Mouse (Mus musculus) neutrophil, adult 65 days (primary cell): ENCODE results near the gene Angptl8. TPM values are rescaled to one million over a fixed set of nuclear protein-coding genes. Genes with fewer than 3 reads are reported as not detected.

ENCODE experiments used
- total RNA-seq: library from RNA; stranded (reverse); gene quantifications from 2 replicates; pipeline ENCODE4 v1.2.4, GENCODE M21; 2023

Angptl8 gene
- not detected in 2 replicates for total RNA-seq

GRCm38 (mm10) chr9:21835258-21835912, at the start of gene Angptl8:
TSS of gene Angptl8 (plus strand) at chr9:21835510.

DNA sequence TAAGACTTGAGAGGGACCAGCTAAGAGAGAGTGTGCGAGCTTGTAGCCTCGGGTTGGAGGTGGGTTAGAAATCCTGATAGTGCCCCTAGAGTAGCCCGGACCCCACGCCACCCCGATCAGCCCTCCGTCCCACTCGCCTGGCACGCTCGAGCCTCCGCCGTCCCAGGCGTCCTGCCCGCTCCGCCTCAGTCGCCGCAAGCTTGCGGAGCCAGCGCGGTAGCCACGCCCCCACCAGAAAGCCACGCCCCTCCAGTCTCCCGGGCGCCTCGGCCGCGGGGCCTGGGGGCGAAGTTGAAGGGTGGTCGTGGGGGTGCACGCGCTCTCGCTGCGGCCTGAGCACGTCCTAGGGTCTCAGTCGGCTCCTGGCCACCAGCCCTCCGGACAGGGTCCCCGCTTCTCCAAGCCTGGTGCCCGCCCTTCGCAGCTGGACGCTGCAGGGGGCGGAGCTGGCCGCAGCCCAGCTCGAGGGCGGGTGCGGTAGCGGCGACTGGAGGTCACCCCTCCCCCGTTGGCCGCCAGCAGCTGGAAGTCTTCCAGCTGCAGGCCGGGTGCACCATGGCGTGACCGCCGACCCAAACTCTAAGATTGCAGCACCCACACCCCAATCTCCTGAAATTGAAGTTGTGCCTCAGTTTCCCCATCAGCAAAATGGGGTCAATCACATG, 36.8 kb upstream of the Angptl8 start, which contains the start of gene Kank2:
Gene Kank2 (minus strand): TSS at position 400 of the 665 bp plus-strand sequence.

DNA sequence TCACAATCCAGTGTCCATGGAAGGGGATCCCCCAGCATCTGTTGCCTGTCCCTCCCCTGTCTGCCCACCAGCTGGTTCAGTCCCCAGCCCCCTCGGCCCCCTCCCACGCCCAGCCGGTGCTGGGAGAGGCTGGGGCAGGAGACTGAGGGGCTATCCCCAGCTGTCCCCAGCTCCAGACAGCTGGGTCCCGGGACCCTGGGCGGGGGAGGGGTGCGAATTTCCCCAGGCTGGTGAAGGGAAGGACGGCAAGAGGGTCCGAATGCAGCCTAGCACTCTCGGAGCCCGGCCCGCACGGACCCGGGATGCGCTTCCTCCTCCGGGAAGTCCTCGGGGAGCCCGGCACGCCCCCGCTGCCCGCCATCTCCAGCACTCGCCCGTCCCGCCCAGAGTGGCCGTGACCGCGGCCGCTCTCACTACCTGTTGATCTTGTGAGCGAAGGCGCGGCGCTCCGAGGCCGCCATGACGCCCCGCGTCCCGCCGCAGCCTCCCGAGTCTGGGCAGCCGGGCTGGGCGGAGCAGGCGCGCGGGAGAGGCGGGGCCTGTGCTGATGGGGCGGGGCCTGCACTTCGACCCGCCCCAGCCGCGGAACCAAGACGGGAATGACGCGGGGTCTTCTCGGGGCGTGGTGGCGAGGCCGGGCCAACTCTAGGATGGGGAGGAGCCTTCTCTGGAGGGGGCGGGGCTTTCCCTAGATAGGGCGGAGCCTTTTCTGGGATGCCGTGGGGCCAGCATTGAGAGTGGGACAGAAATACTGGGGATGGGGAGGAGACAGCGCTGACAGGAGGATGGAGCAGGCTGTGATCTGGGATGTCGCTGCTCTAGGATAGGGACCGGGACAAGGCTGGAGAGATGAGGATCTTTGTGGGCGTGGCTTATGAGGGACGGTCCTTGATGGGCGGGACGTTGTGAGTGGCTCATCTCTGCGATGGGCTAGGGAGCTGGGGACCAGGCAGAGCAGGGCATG, 17.1 kb downstream of the Angptl8 start, which contains the start of gene Dock6:
Gene Dock6 (minus strand): TSS at position 508 of the 964 bp plus-strand sequence.

Other genes with a start within 250 kb of the Angptl8 start
- gene Timm29, start 242.8 kb upstream of the Angptl8 start, total RNA-seq, result 18.8 and 28.2 TPM in 2 replicates
- gene Yipf2, start 242.7 kb upstream of the Angptl8 start, total RNA-seq, result 6.8 and 7.3 TPM in 2 replicates
- gene Smarca4, start 219.3 kb upstream of the Angptl8 start, total RNA-seq, result 54.0 and 58.7 TPM in 2 replicates
- 79.0 and 91.2 TPM in 2 replicates for gene Ldlr, start 112.0 kb upstream of the Angptl8 start, total RNA-seq
- 25.6 and 32.9 TPM in 2 replicates for gene Spc24, start 75.2 kb upstream of the Angptl8 start, total RNA-seq
- 0.63 and 0.79 TPM in 2 replicates for gene Kank2, start 36.8 kb upstream of the Angptl8 start, total RNA-seq
- 1.6 and 4.7 TPM in 2 replicates for gene Dock6, start 17.1 kb downstream of the Angptl8 start, total RNA-seq
- gene Rab3d, start 82.7 kb downstream of the Angptl8 start, total RNA-seq, result 166 and 181 TPM in 2 replicates
- 0.95 TPM in 2 replicates for gene Ccdc159, start 92.0 kb downstream of the Angptl8 start, total RNA-seq
- gene Tmem205, start 92.0 kb downstream of the Angptl8 start, total RNA-seq, result 16.4 and 21.5 TPM in 2 replicates
- gene Plppr2, start 101.5 kb downstream of the Angptl8 start, total RNA-seq, result 0.85 and 1.7 TPM in 2 replicates
- 2.9 and 3.6 TPM in 2 replicates for gene Swsap1, start 120.2 kb downstream of the Angptl8 start, total RNA-seq
- 1.1 and 1.4 TPM in 2 replicates for gene Epor, start 128.0 kb downstream of the Angptl8 start, total RNA-seq
- gene Rgl3, start 153.9 kb downstream of the Angptl8 start, total RNA-seq, result 0.19 TPM in 1 of 2 replicates, not detected in the other
- gene Ccdc151, start 167.1 kb downstream of the Angptl8 start, total RNA-seq, result not detected in 2 replicates
- 46.3 and 55.6 TPM in 2 replicates for gene Prkcsh, start 167.3 kb downstream of the Angptl8 start, total RNA-seq
- not detected in 2 replicates for gene Elavl3, start 216.5 kb downstream of the Angptl8 start, total RNA-seq
- gene Gm49318, start 235.7 kb downstream of the Angptl8 start, total RNA-seq, result not detected in 2 replicates
- 6.9 and 11.7 TPM in 2 replicates for gene Zfp653, start 235.9 kb downstream of the Angptl8 start, total RNA-seq
- gene Ecsit, start 249.9 kb downstream of the Angptl8 start, total RNA-seq, result 5.1 and 5.8 TPM in 2 replicates